Mouse (Mus musculus) hematopoietic multipotent progenitor cell, adult 10-12 weeks (in vitro differentiated cells): ENCODE data around the gene Morc4. TPM values are rescaled to one million over a fixed set of nuclear protein-coding genes. Genes with fewer than 3 reads are reported as not detected.

ENCODE experiments used
- polyA plus RNA-seq: library from polyadenylated mRNA; stranded (reverse); fragments of >175 nt; gene quantifications from 2 replicates; pipeline ENCODE4 v1.2.3, GENCODE M21; 2012; ENCODE audit warnings: low replicate concordance

Morc4 gene
- polyA plus RNA-seq = 0.13 TPM in 1 of 2 replicates, not detected in the other

GRCm38 (mm10) chrX:139870938-139871791 is at the start of gene Morc4:
Gene Morc4 (minus strand): TSS chrX:139871677.

GRCm38 (mm10) chrX:139800406-139800878 is 71.0 kb downstream of the Morc4 start, which contains the start of gene Cldn2:
Gene Cldn2 (plus strand): TSS chrX:139800828.

GRCm38 (mm10) chrX:139782278-139783044 is 89.0 kb downstream of the Morc4 start, which contains the start of gene Ripply1:
Gene Ripply1 (minus strand): TSS chrX:139782353.

Other genes with a start within 250 kb of the Morc4 start
- gene Tbc1d8b, start 186.7 kb downstream of the Morc4 start, polyA plus RNA-seq = 0.33 and 0.75 TPM in 2 replicates
- not detected in 2 replicates for gene Gm15013, start 157.2 kb downstream of the Morc4 start, polyA plus RNA-seq
- not detected in 2 replicates for gene Ripply1, start 89.3 kb downstream of the Morc4 start, polyA plus RNA-seq
- not detected in 2 replicates for gene Cldn2, start 70.8 kb downstream of the Morc4 start, polyA plus RNA-seq
- 0.28 and 0.92 TPM in 2 replicates for gene Rbm41, start 126.9 kb upstream of the Morc4 start, polyA plus RNA-seq
- not detected in 2 replicates for gene Nup62cl, start 191.0 kb upstream of the Morc4 start, polyA plus RNA-seq
- gene Pih1h3b, start 191.2 kb upstream of the Morc4 start, polyA plus RNA-seq = not detected in 2 replicates